Mouse (Mus musculus) forebrain, embryonic 10.5 days (tissue): ENCODE data around the gene Tap1. TPM values are rescaled to one million over a fixed set of nuclear protein-coding genes. Genes with fewer than 3 reads are reported as not detected.
"Not testable (repeated sequence)": the region's sequence is repeated elsewhere in the genome, so short reads cannot be mapped to it uniquely, and the experiment has no call there.

ENCODE experiments used
- DNase-seq: peaks from one replicate; pipeline ENCODE4 v3.0.0-alpha.2; 2017; ENCODE audit warnings: low spot score; ENCODE audit errors: extremely low spot score
- H3K27ac ChIP-seq: fragments of 300-500 bp; sonication (generic); 2 replicates; pipeline ENCODE4 v1.5.1; 2016; ENCODE audit warnings: mild to moderate bottlenecking
- H3K27me3 ChIP-seq: fragments of 300-500 bp; sonication (generic); 2 replicates; pipeline ENCODE4 v1.6.1; 2016; ENCODE audit warnings: mild to moderate bottlenecking; ENCODE audit not compliant: poor library complexity, severe bottlenecking
- H3K36me3 ChIP-seq: fragments of 300-500 bp; sonication (generic); replicated peaks from 2 replicates; pipeline ENCODE4 v1.6.1; 2016; ENCODE audit warnings: mild to moderate bottlenecking, moderate library complexity
- H3K4me1 ChIP-seq: fragments of 300-500 bp; sonication (generic); 2 replicates; pipeline ENCODE4 v1.6.1; 2016
- H3K4me3 ChIP-seq: fragments of 300-500 bp; sonication (generic); 2 replicates; pipeline ENCODE4 v1.5.1; 2016; ENCODE audit warnings: mild to moderate bottlenecking, moderate library complexity
- H3K9me3 ChIP-seq: fragments of 300-500 bp; sonication (generic); 2 replicates; pipeline ENCODE4 v1.6.1; 2016; ENCODE audit warnings: mild to moderate bottlenecking, moderate library complexity
- WGBS: fragments of 180-500 bp; shearing (Covaris S2); methylation state at CpG from one replicate; pipeline ENCODE4 v1.1.7; 2016; 5-methylcytosine and 5-hydroxymethylcytosine counted together
- polyA plus RNA-seq: library from polyadenylated mRNA; unstranded; fragments of >200 nt; fragmentation: Nextera tagmentation; extraction: Ambion mirVana; gene quantifications from 2 replicates; pipeline ENCODE4 v1.2.1, GENCODE M21; 2016

Gene Tap1
- polyA plus RNA-seq, 1 experiment from 2014 or later = 1.4 TPM

- H3K27me3 ChIP-seq, H3K4me1 ChIP-seq, H3K4me3 ChIP-seq, H3K27ac ChIP-seq, H3K36me3 ChIP-seq, DNase-seq: not testable (repeated sequence)
- H3K9me3 ChIP-seq = peaks cover 14% of the 10 kb centered on the region
- WGBS = 96% methylated on average over 17 of the region's 23 CpGs
Measured at GRCm38 (mm10) chr17:34225911-34226310, 38.6 kb downstream of the Tap1 start.

- H3K27me3 ChIP-seq, H3K4me1 ChIP-seq, H3K27ac ChIP-seq, DNase-seq, H3K36me3 ChIP-seq, H3K9me3 ChIP-seq, H3K4me3 ChIP-seq: not testable (repeated sequence)
- WGBS = 94% methylated on average over 9 of the region's 9 CpGs
Measured at GRCm38 (mm10) chr17:34230971-34231370, 43.6 kb downstream of the Tap1 start.

GRCm38 (mm10) chr17:34232021-34232420, 44.7 kb downstream of the Tap1 start:
- H3K27ac ChIP-seq, DNase-seq: not testable (repeated sequence)
- 84% methylated on average over 6 of the region's 7 CpGs for WGBS

GRCm38 (mm10) chr17:34234926-34235325, 47.6 kb downstream of the Tap1 start:
- peaks cover 5% of the 10 kb centered on the region; the same call in 1 of the 2 replicates for H3K9me3 ChIP-seq
- no peaks in the 10 kb centered on the region for H3K36me3 ChIP-seq
- H3K4me3 ChIP-seq = no peak overlapping the region
- H3K27ac ChIP-seq = no peak overlapping the region
- H3K27me3 ChIP-seq = no peaks in the 10 kb centered on the region
- peak; percentile 60 for DNase-seq
- 59% methylated on average over 9 of the region's 9 CpGs for WGBS
- H3K4me1 ChIP-seq = no peaks in the 10 kb centered on the region

More at GRCm38 (mm10) chr17:34232021-34232420, 44.7 kb downstream of the Tap1 start:
- H3K36me3 ChIP-seq, H3K27me3 ChIP-seq, H3K4me1 ChIP-seq, H3K4me3 ChIP-seq, H3K9me3 ChIP-seq: not testable (repeated sequence)

GRCm38 (mm10) chr17:34236691-34237090, 49.3 kb downstream of the Tap1 start:
- Histone ChIP-seq H3K9me3 (peaks cover 5% of the 10 kb centered on the region; the same call in 1 of the 2 replicates), H3K4me1 (no peaks in the 10 kb centered on the region)
- 85% methylated on average over 5 of the region's 5 CpGs for WGBS

GRCm38 (mm10) chr17:34237741-34238140, 50.4 kb downstream of the Tap1 start:
- H3K27ac ChIP-seq = no peak overlapping the region
- no peak for DNase-seq
- no peaks in the 10 kb centered on the region for H3K27me3 ChIP-seq
- H3K9me3 ChIP-seq = peaks cover 5% of the 10 kb centered on the region; the same call in 1 of the 2 replicates
- no peaks in the 10 kb centered on the region for H3K4me1 ChIP-seq
- H3K4me3 ChIP-seq = no peak overlapping the region
- WGBS = 67% methylated on average over 3 of the region's 3 CpGs
- H3K36me3 ChIP-seq = no peaks in the 10 kb centered on the region

More at GRCm38 (mm10) chr17:34236691-34237090, 49.3 kb downstream of the Tap1 start:
- no peaks in the 10 kb centered on the region for H3K27me3 ChIP-seq
- no peak overlapping the region for H3K27ac ChIP-seq
- no peak for DNase-seq
- no peak overlapping the region for H3K4me3 ChIP-seq
- no peaks in the 10 kb centered on the region for H3K36me3 ChIP-seq

- Histone ChIP-seq H3K27ac (no peak within 1 kb of the TSS), H3K27me3 (no peaks in the 10 kb centered on the region), H3K36me3 (no peaks in the 10 kb centered on the region), H3K4me1 (no peaks in the 10 kb centered on the region), H3K9me3 (no peaks in the 10 kb centered on the region), H3K4me3 (no peak within 1 kb of the TSS)
- 73% methylated on average over 3 of the region's 3 CpGs for WGBS
- DNase-seq = no peak
Measured at GRCm38 (mm10) chr17:34238706-34239105, 51.4 kb downstream of the Tap1 start, which contains the start of gene H2-Ob. Gene H2-Ob (plus strand): TSS chr17:34238903.

- WGBS = 80% methylated on average over 10 of the region's 10 CpGs
- no peaks in the 10 kb centered on the region for H3K4me1 ChIP-seq
- no peaks in the 10 kb centered on the region for H3K9me3 ChIP-seq
- H3K27me3 ChIP-seq = no peaks in the 10 kb centered on the region
- no peak overlapping the region for H3K27ac ChIP-seq
- no peak for DNase-seq
- H3K36me3 ChIP-seq = no peaks in the 10 kb centered on the region
- no peak overlapping the region for H3K4me3 ChIP-seq
Measured at GRCm38 (mm10) chr17:34239601-34240041, 52.3 kb downstream of the Tap1 start.

- Histone ChIP-seq H3K9me3 (no peaks in the 10 kb centered on the region), H3K36me3 (no peaks in the 10 kb centered on the region), H3K27ac (no peak overlapping the region), H3K4me1 (no peaks in the 10 kb centered on the region), H3K27me3 (no peaks in the 10 kb centered on the region), H3K4me3 (no peak overlapping the region)
- WGBS = 70% methylated on average over 3 of the region's 3 CpGs
- no peak for DNase-seq
Measured at GRCm38 (mm10) chr17:34240366-34240765, 53.0 kb downstream of the Tap1 start.

- H3K36me3 ChIP-seq = no peaks in the 10 kb centered on the region
- no peak overlapping the region for H3K4me3 ChIP-seq
- no peak for DNase-seq
- no peak overlapping the region for H3K27ac ChIP-seq
- no peaks in the 10 kb centered on the region for H3K4me1 ChIP-seq
- no peaks in the 10 kb centered on the region for H3K9me3 ChIP-seq
- WGBS = 87% methylated on average over 6 of the region's 6 CpGs
- no peaks in the 10 kb centered on the region for H3K27me3 ChIP-seq
Measured at GRCm38 (mm10) chr17:34240916-34241315, 53.6 kb downstream of the Tap1 start.

- Histone ChIP-seq H3K36me3 (no peaks in the 10 kb centered on the region), H3K9me3 (no peaks in the 10 kb centered on the region), H3K27me3 (no peaks in the 10 kb centered on the region), H3K4me1 (0 out of 2 replicates have a peak, but pooled peaks cover 4% of the 10 kb centered on the region), H3K4me3 (no peak overlapping the region), H3K27ac (no peak overlapping the region)
- WGBS = 79% methylated on average over 4 of the region's 4 CpGs
- no peak for DNase-seq
Measured at GRCm38 (mm10) chr17:34244656-34245055, 57.3 kb downstream of the Tap1 start.
